Mouse (Mus musculus): ENCODE results near the gene 5730455P16Rik.

- TF ChIP-seq CTCF (conservative IDR thresholded peaks at IDR 0.05 in 1 of 2, IDR thresholded peaks at IDR 0.05 in 1 of 2; ENCODE audit: low read depth in 2 of 2, low read length in 2 of 2) (no peak), POLR2A (IDR thresholded peaks at IDR 0.05; ENCODE audit: low read depth, low read length) (no peak), MAX (IDR thresholded peaks at IDR 0.05; ENCODE audit: low read length) (no peak), CHD1 (IDR thresholded peaks at IDR 0.05; ENCODE audit: low read depth, low read length) (no peak), NRF1 (IDR thresholded peaks at IDR 0.05; ENCODE audit: low read depth, low read length) (no peak), SIN3A (IDR thresholded peaks at IDR 0.05; ENCODE audit: low read length) (no peak), MAFK (IDR thresholded peaks at IDR 0.05; ENCODE audit: insufficient replicate concordance, low read length) (no peak), USF1 (IDR thresholded peaks at IDR 0.05; ENCODE audit: low read depth, low read length) (no peak)
Measured at GRCm38 (mm10) chr11:80421421-80422047, 43.7 kb upstream of the 5730455P16Rik start.

All from CH12.LX (cell line).